Mouse (Mus musculus) large intestine, adult 2 months (tissue): Measurements from ENCODE around the gene Eif2d. TPM values are rescaled to one million over a fixed set of nuclear protein-coding genes. Genes with fewer than 3 reads are reported as not detected.

Source experiments
- DNase-seq: peaks from one replicate; pipeline ENCODE4 v3.0.0-alpha.2; 2012; ENCODE audit warnings: low read depth, low spot score
- WGBS: fragments of 180-500 bp; shearing (Covaris S2); methylation state at CpG from one replicate; pipeline ENCODE4 v1.1.7; 2018; 5-methylcytosine and 5-hydroxymethylcytosine counted together
- polyA plus RNA-seq: library from polyadenylated mRNA; depleted of rRNA; stranded (reverse); fragments of >200 nt; gene quantifications from 2 replicates; pipeline ENCODE4 v1.2.3, GENCODE M21; 2012; rRNA removed

Eif2d gene
- polyA plus RNA-seq, 1 experiment = 27.4 TPM

DNA sequence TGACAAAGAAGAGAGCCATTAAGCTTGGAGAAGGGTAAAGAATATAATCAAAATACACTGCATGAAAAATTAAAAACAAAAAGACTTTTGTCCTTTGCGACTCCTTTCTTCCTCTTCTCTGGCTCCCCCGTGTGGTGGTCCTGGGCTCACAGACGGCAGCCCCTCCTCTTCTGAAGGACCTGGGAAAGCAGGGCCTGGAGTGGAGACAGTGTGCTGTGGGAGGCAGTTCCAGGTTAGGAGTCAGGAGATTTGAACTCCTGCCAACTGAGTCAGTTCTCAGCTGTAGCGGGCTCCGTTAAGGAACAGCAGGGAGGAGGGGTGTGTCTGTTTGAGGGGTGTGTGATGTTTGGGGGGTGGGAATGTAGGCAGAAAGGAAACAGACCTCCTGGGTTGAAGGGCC lies 54.5 kb downstream of the Eif2d start:
- WGBS = under 1% methylated on average over 5 of the region's 5 CpGs
- DNase-seq = no peak

DNA sequence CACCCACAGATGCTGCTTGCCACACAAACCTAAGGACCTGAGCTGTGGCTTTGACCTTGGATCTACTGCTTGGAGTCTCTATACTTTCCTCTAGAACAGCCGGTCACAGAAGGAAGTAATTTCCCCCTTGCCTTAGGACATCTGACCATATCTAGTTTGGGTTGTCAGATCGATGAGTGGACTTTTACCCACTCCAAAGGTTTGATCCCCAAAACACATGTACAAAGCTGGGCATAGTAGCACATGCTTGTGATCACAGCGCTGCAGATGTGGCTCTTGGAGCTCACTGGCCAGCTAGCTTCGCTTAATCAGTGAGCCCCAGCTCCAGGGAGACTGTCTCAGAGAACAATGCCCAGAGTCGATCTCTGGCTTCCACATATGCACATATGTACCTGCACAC lies 55.1 kb downstream of the Eif2d start:
- DNase-seq = no peak

DNA sequence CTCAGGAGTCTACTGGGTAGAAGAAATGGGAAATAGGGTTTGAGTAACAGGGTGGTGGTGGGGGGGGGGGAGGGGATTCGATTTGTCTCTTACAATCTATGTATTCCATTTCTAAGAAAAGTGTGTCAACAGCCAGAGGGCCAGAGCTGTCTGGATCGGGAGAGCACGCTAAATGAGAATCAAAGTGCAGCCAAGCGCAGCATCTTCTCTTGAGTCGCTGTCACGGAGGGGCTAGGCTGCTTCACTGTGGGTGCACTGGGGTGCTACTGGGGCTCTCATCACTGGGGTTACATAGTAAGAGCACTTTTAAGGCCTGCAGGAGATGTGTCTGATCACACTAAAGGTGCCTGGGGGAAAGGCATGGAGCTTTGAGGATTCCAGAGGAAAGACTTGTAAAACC lies 55.8 kb downstream of the Eif2d start:
- no peak for DNase-seq
- WGBS = 96% methylated on average over 6 of the region's 6 CpGs

More for the DNA sequence above, 55.1 kb downstream of the Eif2d start:
- 91% methylated on average over 5 of the region's 5 CpGs for WGBS

DNA sequence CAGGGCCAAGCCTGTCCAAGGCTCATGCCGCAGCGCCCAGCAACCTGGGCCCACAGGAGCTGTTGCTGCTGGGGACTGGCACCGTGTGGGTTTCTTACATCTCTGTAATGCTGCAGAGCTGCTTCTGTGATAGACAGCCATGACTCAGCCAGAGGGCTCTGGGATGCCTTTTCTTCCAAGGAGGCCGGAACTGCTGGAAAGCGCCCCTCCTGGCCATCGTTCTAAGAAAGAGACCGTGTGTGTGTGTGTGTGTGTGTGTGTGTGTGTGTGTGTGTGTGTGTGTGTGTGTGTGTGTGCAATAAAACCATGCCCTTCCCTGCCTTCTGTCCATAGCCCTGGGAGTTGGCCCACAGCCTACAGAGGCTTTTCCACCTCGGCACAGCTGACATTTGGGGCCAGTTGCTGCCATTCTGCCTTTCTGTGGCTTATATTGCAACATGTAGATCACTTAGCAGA lies 57.0 kb downstream of the Eif2d start:
- DNase-seq = no peak
- 45% methylated on average over 8 of the region's 8 CpGs for WGBS

DNA sequence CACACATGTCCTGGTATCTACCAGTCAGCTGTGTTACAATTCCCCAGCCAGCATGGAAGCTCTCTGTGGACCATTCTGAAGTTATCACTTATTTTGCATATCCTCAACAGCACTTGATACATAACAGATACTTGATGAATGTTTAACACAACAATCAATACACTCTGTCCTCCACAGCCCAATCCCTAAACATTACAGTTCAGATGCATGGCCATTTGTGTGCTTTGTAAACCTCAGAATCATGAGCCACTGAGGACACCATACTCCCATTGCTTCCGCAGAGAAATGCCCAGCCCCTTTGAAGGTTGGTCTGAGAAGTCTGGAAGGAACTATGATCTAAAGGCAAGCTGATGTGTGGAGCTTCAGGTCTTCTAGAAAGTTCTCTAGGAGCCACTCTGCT lies 58.7 kb downstream of the Eif2d start:
- 91% methylated on average over 1 of the region's 1 CpGs for WGBS
- no peak for DNase-seq

DNA sequence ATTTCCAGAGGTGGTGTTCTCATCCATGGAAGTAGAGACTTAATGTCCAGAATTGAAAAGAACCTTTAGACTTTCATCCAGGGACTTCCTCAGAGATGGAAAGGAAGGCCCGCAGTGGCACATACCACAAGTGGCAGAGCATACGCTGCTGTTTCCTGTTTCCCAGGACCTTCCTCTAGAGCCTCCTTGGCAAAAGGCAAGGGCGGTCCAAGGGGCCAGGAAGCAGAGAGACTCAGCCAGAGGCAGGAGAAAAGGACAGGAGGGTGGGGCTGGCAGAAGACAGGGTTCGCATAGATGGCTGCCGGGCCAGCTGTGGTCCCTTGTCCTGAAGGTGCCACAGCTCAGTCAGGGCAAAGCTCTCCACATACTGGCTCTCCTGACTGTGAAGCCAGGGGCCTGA lies 60.0 kb downstream of the Eif2d start:
- WGBS = 68% methylated on average over 5 of the region's 5 CpGs
- no peak for DNase-seq

DNA sequence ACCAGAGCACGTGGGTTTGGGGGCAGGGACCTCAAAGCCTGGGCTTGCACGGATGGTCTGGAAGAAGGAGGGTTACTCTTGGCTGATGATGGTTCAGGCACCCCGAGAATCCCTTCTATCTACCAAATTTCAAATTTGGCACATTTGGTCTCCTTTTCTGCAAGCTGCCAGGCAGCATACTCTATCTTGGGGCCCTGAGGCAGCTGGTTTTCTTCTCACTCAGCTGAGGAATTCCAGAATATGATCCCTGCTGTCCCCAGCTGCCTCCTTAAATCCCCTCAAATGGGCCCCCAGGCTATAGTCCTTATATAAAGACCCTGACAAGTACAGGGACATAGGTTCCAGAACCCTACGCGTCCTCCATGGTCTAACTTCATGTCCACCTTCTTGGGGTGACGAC lies 60.4 kb downstream of the Eif2d start:
- WGBS = 79% methylated on average over 6 of the region's 6 CpGs
- no peak for DNase-seq

DNA sequence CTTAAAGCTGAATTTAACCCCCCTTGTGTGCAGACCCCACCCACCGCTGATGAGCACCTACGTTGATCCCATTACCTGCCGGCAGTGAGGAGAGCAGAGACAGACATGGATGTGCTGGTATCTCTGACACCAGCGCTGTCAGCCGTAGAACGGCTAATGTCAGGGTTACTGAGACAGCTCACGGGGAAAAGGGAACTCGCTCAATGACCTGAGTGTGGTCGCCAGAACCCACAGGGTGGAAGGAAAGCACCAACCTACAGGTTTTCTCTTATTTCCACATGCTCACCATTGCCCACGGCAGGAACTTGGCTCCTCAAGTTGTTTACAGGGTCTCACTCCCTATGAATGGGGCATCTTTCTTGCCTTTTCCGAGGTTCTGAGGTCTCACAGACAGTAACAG lies 66.0 kb downstream of the Eif2d start:
- DNase-seq = no peak
- WGBS = 86% methylated on average over 11 of the region's 11 CpGs

DNA sequence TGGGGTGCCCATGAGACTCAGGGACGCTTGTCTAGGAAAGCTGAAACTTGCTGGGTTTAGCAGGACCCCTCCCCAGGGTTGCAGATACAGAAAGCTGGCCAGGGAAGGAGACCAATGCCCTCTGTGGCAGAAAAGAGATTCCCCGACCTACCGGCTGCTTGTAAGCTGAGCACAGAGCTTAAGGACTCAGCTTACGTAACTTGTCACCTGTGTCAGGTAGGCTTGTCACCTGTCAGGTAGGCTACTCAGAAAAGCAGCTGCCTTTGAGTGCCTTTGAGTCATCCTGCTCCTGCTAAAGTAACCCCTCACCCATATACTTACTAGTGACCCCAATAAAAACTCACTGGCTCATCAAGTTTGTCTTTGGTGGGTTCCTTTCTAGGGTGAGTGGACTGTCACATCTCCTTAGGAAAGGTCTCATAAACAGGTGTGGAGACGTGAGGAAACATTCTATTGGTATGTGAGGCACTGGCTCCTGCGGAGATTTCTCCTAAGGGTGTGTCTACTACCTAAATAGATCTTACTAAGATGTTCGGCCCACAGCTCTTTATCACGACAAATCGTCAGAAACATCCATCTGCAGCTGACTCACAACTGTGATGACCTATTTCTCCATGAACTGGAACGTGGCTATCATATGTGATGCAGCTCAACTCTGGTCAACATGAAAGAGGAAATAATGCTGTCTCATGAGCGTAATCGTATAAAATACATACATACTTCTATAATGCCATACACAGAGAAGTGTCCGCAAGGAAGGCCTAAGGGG lies 69.0 kb downstream of the Eif2d start:
- DNase-seq = no peak
- 64% methylated on average over 13 of the region's 13 CpGs for WGBS

DNA sequence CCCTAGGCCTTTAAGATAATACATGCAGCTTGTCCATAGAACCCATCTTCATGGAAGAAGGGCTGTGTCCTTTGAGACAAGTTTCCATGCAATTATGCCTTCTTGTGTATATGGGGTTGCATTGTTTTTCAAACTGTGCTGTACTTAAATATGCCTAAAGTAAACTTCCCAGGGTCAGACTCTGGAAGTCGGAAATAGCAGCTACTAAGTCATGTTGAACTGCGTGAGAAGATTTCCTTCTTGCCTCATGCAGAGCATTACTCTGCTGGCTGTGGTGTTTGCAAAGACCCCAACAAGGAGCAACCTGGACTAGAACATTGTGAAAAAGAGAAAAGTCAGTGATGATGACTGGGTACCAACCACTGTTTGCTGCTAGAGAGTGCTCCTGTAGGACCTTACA lies 70.4 kb downstream of the Eif2d start:
- 85% methylated on average over 2 of the region's 2 CpGs for WGBS
- no peak for DNase-seq

DNA sequence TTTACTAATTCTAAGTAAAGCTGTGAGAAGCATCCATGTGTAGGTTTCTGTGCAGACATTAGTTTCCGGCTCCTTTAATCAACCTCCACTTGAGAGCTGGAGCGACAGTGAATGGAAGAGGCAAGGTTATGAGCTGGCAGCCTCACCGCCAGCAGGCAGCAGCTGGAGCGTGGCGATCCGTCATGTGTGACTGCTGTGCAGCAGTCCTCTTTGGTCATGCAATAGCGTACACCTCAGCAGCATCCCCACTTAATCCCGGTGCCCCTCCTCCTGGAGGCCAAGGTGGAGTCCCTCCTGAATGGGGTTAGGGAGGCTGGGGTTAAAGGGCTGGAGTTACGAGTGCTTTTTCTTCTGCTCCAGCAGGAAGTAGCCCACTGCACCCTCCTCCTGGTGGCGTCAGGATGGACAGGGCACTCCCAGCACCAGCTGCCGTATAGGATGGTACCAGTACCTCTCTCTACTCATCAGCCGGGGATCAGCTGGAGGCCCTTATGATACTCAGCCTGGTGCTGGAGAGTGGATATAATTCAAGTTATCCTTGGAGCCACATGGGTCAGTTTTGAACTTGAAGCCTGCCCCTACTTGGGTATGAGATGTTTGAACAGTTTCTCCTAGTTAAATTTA lies 72.0 kb downstream of the Eif2d start:
- DNase-seq = no peak
- WGBS = 66% methylated on average over 12 of the region's 12 CpGs

DNA sequence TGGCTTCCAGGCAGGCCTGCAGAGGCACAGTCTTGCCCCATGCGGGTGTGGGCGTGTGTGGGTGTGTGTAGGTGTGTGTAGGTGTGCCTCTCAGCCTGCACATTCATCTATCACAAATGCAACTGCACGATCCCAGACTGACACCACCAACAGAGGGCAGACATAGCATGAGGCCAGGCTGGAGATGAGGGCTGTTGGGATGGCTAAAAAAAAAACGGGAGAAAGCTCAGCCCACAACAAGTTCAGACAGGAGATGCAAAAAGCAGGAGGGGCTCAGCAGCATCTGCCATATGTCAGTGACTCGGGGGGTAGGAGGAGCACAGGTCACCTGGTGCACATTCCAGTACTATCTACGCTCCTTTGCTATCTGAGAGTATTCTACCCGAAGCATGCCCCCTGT lies 75.2 kb downstream of the Eif2d start:
- DNase-seq = no peak
- WGBS = 34% methylated on average over 7 of the region's 7 CpGs

DNA sequence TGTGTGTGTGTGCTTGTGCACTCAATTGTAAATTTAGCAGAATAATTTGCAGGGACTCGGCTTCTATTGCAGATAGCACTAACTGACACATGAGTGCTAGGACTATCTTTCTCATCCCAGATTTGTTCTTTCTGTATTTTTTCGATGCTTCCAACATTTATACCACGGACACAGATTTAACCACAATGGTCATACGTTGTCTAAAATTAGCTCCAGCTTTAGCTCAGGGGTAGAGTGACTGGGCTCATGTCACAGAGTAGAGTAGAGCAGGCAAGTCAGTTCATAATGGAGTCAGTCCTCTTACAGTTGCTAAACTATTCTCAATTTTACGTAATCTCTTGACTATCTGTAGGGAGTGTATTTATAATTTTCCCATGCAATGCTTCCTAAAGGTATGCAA lies 75.7 kb downstream of the Eif2d start:
- no peak for DNase-seq
- WGBS = 77% methylated on average over 5 of the region's 5 CpGs

DNA sequence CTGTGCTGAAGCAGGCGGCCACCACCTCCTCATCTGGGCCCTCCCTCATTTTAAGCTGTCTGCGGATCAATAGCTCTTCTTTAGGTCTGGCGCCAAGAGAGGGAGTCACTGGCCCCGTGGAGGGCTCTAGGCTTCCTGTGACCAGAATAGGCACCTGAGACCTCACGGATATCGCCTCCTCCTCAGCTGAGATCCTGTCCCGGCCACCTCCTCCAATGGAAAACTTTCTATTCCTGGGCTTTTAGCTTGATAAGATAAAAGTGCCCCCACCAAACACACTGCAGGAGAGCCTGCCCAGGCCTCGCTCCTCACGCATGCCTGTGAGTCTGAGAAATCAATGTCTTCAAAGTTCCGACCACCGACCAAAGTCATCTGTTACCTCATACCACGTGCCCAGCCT lies 80.5 kb downstream of the Eif2d start:
- WGBS = 76% methylated on average over 12 of the region's 12 CpGs
- no peak for DNase-seq

DNA sequence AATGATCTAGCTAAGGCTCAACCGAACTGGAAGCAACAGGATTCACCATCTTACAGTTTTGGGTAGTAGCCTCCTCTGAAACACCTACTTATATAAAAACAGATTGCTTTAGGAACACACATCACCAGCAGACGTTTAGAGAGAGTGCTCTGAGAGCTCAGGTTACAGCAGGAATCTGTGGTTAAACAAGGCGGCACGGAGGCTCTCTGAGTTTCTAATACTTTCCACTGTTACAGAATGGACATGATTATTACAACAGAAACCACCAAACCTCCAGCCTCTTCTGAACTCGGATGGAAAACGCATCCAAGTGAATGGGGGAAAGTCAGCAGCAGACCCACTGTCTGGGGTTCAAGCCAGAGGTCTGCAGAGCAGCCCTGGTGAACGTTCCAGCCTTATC lies 83.1 kb downstream of the Eif2d start:
- no peak for DNase-seq
- WGBS = 56% methylated on average over 7 of the region's 7 CpGs

Other genes starting within 250 kb of the Eif2d start
- not detected in 2 replicates for gene Il20, start 241.7 kb upstream of the Eif2d start, polyA plus RNA-seq
- not detected in 2 replicates for gene Il19, start 213.1 kb upstream of the Eif2d start, polyA plus RNA-seq
- 0.14 and 0.22 TPM in 2 replicates for gene Il10, start 133.3 kb upstream of the Eif2d start, polyA plus RNA-seq
- gene Mapkapk2, start 55.4 kb upstream of the Eif2d start, polyA plus RNA-seq = 61.9 and 66.6 TPM in 2 replicates
- gene Dyrk3, start 14.8 kb upstream of the Eif2d start, polyA plus RNA-seq = 0.80 and 0.84 TPM in 2 replicates
- gene Rassf5, start 92.1 kb downstream of the Eif2d start, polyA plus RNA-seq = 5.5 and 6.7 TPM in 2 replicates
- gene Ikbke, start 126.4 kb downstream of the Eif2d start, polyA plus RNA-seq = 48.6 and 61.4 TPM in 2 replicates